Mouse (Mus musculus) heart, embryonic 11.5 days (tissue): ENCODE results near the gene Cyp2s1. TPM values are rescaled to one million over a fixed set of nuclear protein-coding genes. Genes with fewer than 3 reads are reported as not detected.

ENCODE experiments used
- ATAC-seq: fragments of 200-750 bp; cut with Nextera tagmentation; replicated peaks from 2 replicates; pipeline ENCODE4 v1.8.0; 2017; ENCODE audit warnings: moderate library complexity; ENCODE audit not compliant: insufficient number of reproducible peaks, low FRiP score, low TSS enrichment
- H3K27ac ChIP-seq: fragments of 300-500 bp; sonication (generic); 2 replicates; pipeline ENCODE4 v1.5.1; 2014; ENCODE audit warnings: mild to moderate bottlenecking, low read depth, low read length
- H3K27me3 ChIP-seq: fragments of 300-500 bp; sonication (generic); 2 replicates; pipeline ENCODE4 v1.6.1; 2014; ENCODE audit warnings: mild to moderate bottlenecking, low read length, mixed read lengths; ENCODE audit not compliant: control insufficient read depth, insufficient read depth
- H3K36me3 ChIP-seq: fragments of 300-500 bp; sonication (generic); 2 replicates; pipeline ENCODE4 v1.6.1; 2014; ENCODE audit warnings: mild to moderate bottlenecking, low read length, moderate library complexity, mixed read lengths; ENCODE audit not compliant: control insufficient read depth, insufficient read depth
- H3K4me1 ChIP-seq: fragments of 300-500 bp; sonication (generic); 2 replicates; pipeline ENCODE4 v1.6.1; 2014; ENCODE audit warnings: low read length; ENCODE audit not compliant: control insufficient read depth, insufficient read depth
- H3K4me2 ChIP-seq: fragments of 300-500 bp; sonication (generic); 2 replicates; pipeline ENCODE4 v1.6.1; 2014; ENCODE audit warnings: mild to moderate bottlenecking, moderate library complexity
- H3K4me3 ChIP-seq: fragments of 300-500 bp; sonication (generic); 2 replicates; pipeline ENCODE4 v1.5.1; 2014; ENCODE audit warnings: low read depth, low read length
- H3K9ac ChIP-seq: fragments of 300-500 bp; sonication (generic); 2 replicates; pipeline ENCODE4 v1.6.1; 2014; ENCODE audit warnings: mild to moderate bottlenecking, low read depth, low read length, moderate library complexity
- H3K9me3 ChIP-seq: fragments of 300-500 bp; sonication (generic); replicated peaks from 2 replicates; pipeline ENCODE4 v1.6.1; 2016; ENCODE audit warnings: low read length; ENCODE audit not compliant: control insufficient read depth
- WGBS: fragments of 180-500 bp; shearing (Covaris S2); extraction: QIAGEN DNeasy Blood & Tissue Kit; methylation state at CpG from one replicate; pipeline ENCODE4 v1.1.7; 2014; ENCODE audit not compliant: insufficient replicate concordance; 5-methylcytosine and 5-hydroxymethylcytosine counted together
- polyA plus RNA-seq: library from polyadenylated mRNA; unstranded; fragments of >200 nt; fragmentation: Nextera tagmentation; extraction: Ambion mirVana; gene quantifications from 2 replicates; pipeline ENCODE4 v1.2.1, GENCODE M21; 2014

Gene Cyp2s1
- polyA plus RNA-seq, 1 experiment from 2014 or later, result 5.5 TPM

GRCm38 (mm10) chr7:25826029-25826428 lies 9.3 kb upstream of the Cyp2s1 start:
- Histone ChIP-seq H3K27ac (no peak overlapping the region), H3K9ac (no peak overlapping the region), H3K9me3 (no peaks in the 10 kb centered on the region), H3K4me2 (no peak overlapping the region), H3K36me3 (no peaks in the 10 kb centered on the region), H3K4me1 (0 out of 2 replicates have a peak, but pooled peaks cover 3% of the 10 kb centered on the region), H3K27me3 (no peaks in the 10 kb centered on the region), H3K4me3 (no peak overlapping the region)
- no peak for ATAC-seq
- WGBS, result 78% methylated on average over 6 of the region's 6 CpGs

- 49% methylated on average over 9 of the region's 9 CpGs for WGBS
- ATAC-seq, result no peak
These were observed 8.3 kb upstream of the Cyp2s1 start for GRCm38 (mm10) chr7:25825043-25825442.

GRCm38 (mm10) chr7:25815571-25815970 lies 1.1 kb downstream of the Cyp2s1 start:
- Histone ChIP-seq H3K27me3 (peaks cover 26% of the 10 kb centered on the region), H3K4me1 (peaks cover 3% of the 10 kb centered on the region; the same call in 1 of the 2 replicates), H3K9ac (no peak overlapping the region), H3K27ac (no peak overlapping the region), H3K4me3 (peak overlapping the region; percentile 48; the same call in 1 of the 2 replicates), H3K36me3 (no peaks in the 10 kb centered on the region), H3K4me2 (peak overlapping the region; percentile 88), H3K9me3 (no peaks in the 10 kb centered on the region)
- ATAC-seq, result no peak
- WGBS, result 19% methylated on average over 7 of the region's 7 CpGs

More at GRCm38 (mm10) chr7:25825043-25825442, 8.3 kb upstream of the Cyp2s1 start:
- Histone ChIP-seq H3K9me3 (no peaks in the 10 kb centered on the region), H3K4me2 (no peak overlapping the region), H3K36me3 (no peaks in the 10 kb centered on the region), H3K4me3 (no peak overlapping the region), H3K9ac (no peak overlapping the region), H3K27me3 (no peaks in the 10 kb centered on the region), H3K27ac (no peak overlapping the region), H3K4me1 (0 out of 2 replicates have a peak, but pooled peaks cover 3% of the 10 kb centered on the region)

GRCm38 (mm10) chr7:25814711-25815110 lies 2.0 kb downstream of the Cyp2s1 start:
- H3K4me3 ChIP-seq, result no peak overlapping the region
- ATAC-seq, result no peak
- 64% methylated on average over 9 of the region's 9 CpGs for WGBS

GRCm38 (mm10) chr7:25812195-25812594 lies 4.5 kb downstream of the Cyp2s1 start:
- H3K27me3 ChIP-seq, result peaks cover 24% of the 10 kb centered on the region
- H3K9ac ChIP-seq, result no peak overlapping the region
- H3K4me1 ChIP-seq, result peaks cover 3% of the 10 kb centered on the region; the same call in 1 of the 2 replicates
- 60% methylated on average over 1 of the region's 1 CpGs for WGBS
- H3K36me3 ChIP-seq, result no peaks in the 10 kb centered on the region
- H3K9me3 ChIP-seq, result no peaks in the 10 kb centered on the region
- ATAC-seq, result no peak
- H3K4me2 ChIP-seq, result no peak overlapping the region
- no peak overlapping the region for H3K4me3 ChIP-seq
- H3K27ac ChIP-seq, result no peak overlapping the region

More at GRCm38 (mm10) chr7:25814711-25815110, 2.0 kb downstream of the Cyp2s1 start:
- H3K27ac ChIP-seq, result no peak overlapping the region
- H3K4me2 ChIP-seq, result no peak overlapping the region
- peaks cover 26% of the 10 kb centered on the region for H3K27me3 ChIP-seq
- H3K9me3 ChIP-seq, result no peaks in the 10 kb centered on the region
- peaks cover 3% of the 10 kb centered on the region; the same call in 1 of the 2 replicates for H3K4me1 ChIP-seq
- no peaks in the 10 kb centered on the region for H3K36me3 ChIP-seq
- H3K9ac ChIP-seq, result no peak overlapping the region

GRCm38 (mm10) chr7:25811716-25812115 lies 5.0 kb downstream of the Cyp2s1 start:
- WGBS, result 58% methylated on average over 2 of the region's 2 CpGs
- Histone ChIP-seq H3K27ac (no peak overlapping the region), H3K36me3 (no peaks in the 10 kb centered on the region), H3K4me2 (no peak overlapping the region), H3K4me1 (peaks cover 3% of the 10 kb centered on the region; the same call in 1 of the 2 replicates), H3K9ac (no peak overlapping the region), H3K4me3 (no peak overlapping the region), H3K9me3 (no peaks in the 10 kb centered on the region), H3K27me3 (peaks cover 24% of the 10 kb centered on the region)
- no peak for ATAC-seq

- Histone ChIP-seq H3K4me3 (no peak overlapping the region), H3K9me3 (no peaks in the 10 kb centered on the region), H3K27ac (no peak overlapping the region), H3K36me3 (no peaks in the 10 kb centered on the region), H3K27me3 (no peaks in the 10 kb centered on the region), H3K4me1 (peaks cover 12% of the 10 kb centered on the region), H3K4me2 (peak overlapping the region; percentile 31; the same call in 1 of the 2 replicates), H3K9ac (no peak overlapping the region)
- 25% methylated on average over 21 of the region's 21 CpGs for WGBS
- ATAC-seq, result no peak
These were observed 10.9 kb downstream of the Cyp2s1 start for GRCm38 (mm10) chr7:25805631-25806343.

GRCm38 (mm10) chr7:25804792-25805191 lies 11.9 kb downstream of the Cyp2s1 start:
- no peaks in the 10 kb centered on the region for H3K9me3 ChIP-seq
- WGBS, result 47% methylated on average over 4 of the region's 4 CpGs
- no peak overlapping the region for H3K9ac ChIP-seq
- no peak for ATAC-seq
- peaks cover 12% of the 10 kb centered on the region for H3K4me1 ChIP-seq
- H3K36me3 ChIP-seq, result no peaks in the 10 kb centered on the region
- no peak overlapping the region for H3K4me3 ChIP-seq
- H3K27ac ChIP-seq, result no peak overlapping the region
- H3K4me2 ChIP-seq, result no peak overlapping the region
- no peaks in the 10 kb centered on the region for H3K27me3 ChIP-seq

- Histone ChIP-seq H3K4me2 (no peak overlapping the region), H3K4me3 (no peak overlapping the region), H3K36me3 (no peaks in the 10 kb centered on the region), H3K9ac (no peak overlapping the region), H3K27ac (no peak overlapping the region), H3K9me3 (peaks cover 2% of the 10 kb centered on the region; the same call in 1 of the 2 replicates), H3K4me1 (peaks cover 12% of the 10 kb centered on the region), H3K27me3 (no peaks in the 10 kb centered on the region)
- WGBS, result 63% methylated on average over 13 of the region's 13 CpGs
- no peak for ATAC-seq
These were observed 13.3 kb downstream of the Cyp2s1 start for GRCm38 (mm10) chr7:25803460-25803859.
